Comparison of ENCODE assay signal across 17 mouse cellular contexts in the genomic region with DNA sequence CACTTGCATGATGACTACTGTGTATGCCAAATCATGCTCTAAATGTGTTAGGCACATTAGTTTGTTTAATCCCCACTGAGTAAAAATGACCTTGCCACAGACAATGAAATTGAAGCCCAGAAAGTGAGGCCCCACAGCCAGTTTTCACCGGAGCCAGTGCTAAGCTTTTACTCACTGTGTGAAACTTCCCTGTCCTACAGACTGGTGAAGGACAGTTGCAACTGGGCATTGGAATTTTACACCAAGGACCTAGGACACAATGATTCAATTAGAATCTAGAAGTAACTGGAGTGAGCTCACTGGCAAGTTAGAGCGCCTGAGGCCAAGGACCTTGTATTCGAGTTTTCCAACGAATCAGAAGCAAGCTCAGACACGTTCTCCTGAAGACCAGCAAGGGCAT.
DNase-seq lines count a peak whose midpoint lies in the region; ATAC-seq and TF ChIP-seq lines count a peak whose summit lies in the region.
"Had no signal": no experiment of that assay in that cellular context is flagged by ENCODE, and none has a peak within 500 bp of the region (broad histone marks: within the 10 kb centered on the region; RNA-seq: fewer than 3 reads in every experiment).

No protein-coding gene starts in this region.

- no peak overlapping the region for H3K9ac ChIP-seq in heart, embryonic 13.5 days
- H3K9ac ChIP-seq in heart, postnatal 0 days (replicated peaks; ENCODE audit: low read depth, low read length), result no peak overlapping the region
- H3K9ac ChIP-seq: embryonic facial prominence, embryonic 12.5 days; forebrain, embryonic 15.5 days; hindbrain, embryonic 13.5 days; kidney, embryonic 15.5 days had no signal

- peak; percentile 51 for DNase-seq in heart, adult 11 months
- DNase-seq in heart, adult 18-20 months, result no peak
- DNase-seq in heart, postnatal 10 days, result no peak
- DNase-seq in heart, postnatal 0 days (ENCODE audit: low spot score), result no peak
- DNase-seq in heart, adult 8-10 months (ENCODE audit: low spot score), result no peak
- DNase-seq: cerebellum, adult 11-12 months; cerebellum, adult 9-10 months; gastrocnemius, postnatal 36 days had no signal

- no peak overlapping the region for H3K4me2 ChIP-seq in heart, embryonic 13.5 days
- H3K4me2 ChIP-seq in heart, postnatal 0 days (ENCODE audit: low read depth, low read length), result no peak overlapping the region
- H3K4me2 ChIP-seq: embryonic facial prominence, embryonic 12.5 days; forebrain, embryonic 15.5 days; hindbrain, embryonic 13.5 days; kidney, embryonic 15.5 days had no signal

- TF ChIP-seq CTCF in heart, postnatal 0 days (IDR thresholded peaks at IDR 0.05; ENCODE audit: low read depth), result no peak

- H3K4me3 ChIP-seq in heart, embryonic 13.5 days, result no peak overlapping the region
- no peak overlapping the region for H3K4me3 ChIP-seq in heart, postnatal 0 days (ENCODE audit: low read depth, low read length)
- H3K4me3 ChIP-seq: embryonic facial prominence, embryonic 12.5 days; forebrain, embryonic 15.5 days; hindbrain, embryonic 13.5 days; kidney, embryonic 15.5 days had no signal

- H3K27ac ChIP-seq in heart, embryonic 13.5 days (replicated peaks), result peak overlapping the region; percentile 80
- peak overlapping the region; percentile 78 for H3K27ac ChIP-seq in heart, postnatal 0 days (ENCODE audit: low read depth)
- H3K27ac ChIP-seq: embryonic facial prominence, embryonic 12.5 days; forebrain, embryonic 15.5 days; hindbrain, embryonic 13.5 days; hindbrain, postnatal 0 days; kidney, embryonic 15.5 days had no signal

- no peaks in the 10 kb centered on the region for H3K36me3 ChIP-seq in heart, embryonic 13.5 days
- no peaks in the 10 kb centered on the region for H3K36me3 ChIP-seq in heart, postnatal 0 days (replicated peaks; ENCODE audit: control insufficient read depth, insufficient read depth, low read length)
- H3K36me3 ChIP-seq: embryonic facial prominence, embryonic 12.5 days; forebrain, embryonic 15.5 days; hindbrain, embryonic 13.5 days; kidney, embryonic 15.5 days had no signal

- peaks cover 38% of the 10 kb centered on the region for H3K4me1 ChIP-seq in heart, embryonic 13.5 days
- peaks cover 19% of the 10 kb centered on the region; the same call in 1 of the 2 replicates for H3K4me1 ChIP-seq in heart, postnatal 0 days (ENCODE audit: control insufficient read depth, insufficient read depth)
- H3K4me1 ChIP-seq: embryonic facial prominence, embryonic 12.5 days; kidney, embryonic 15.5 days had no signal

- ATAC-seq in heart, embryonic 13.5 days (ENCODE audit: extremely low read depth, insufficient number of reproducible peaks, low FRiP score, low TSS enrichment), result no peak
- ATAC-seq in heart, postnatal 0 days (ENCODE audit: insufficient read depth, low read depth), result no peak
- ATAC-seq: activated CD4-positive, CD25-positive, alpha-beta regulatory T cell, adult 4 months; forebrain, embryonic 15.5 days; hindbrain, postnatal 0 days; Patski had no signal

- H3K9me3 ChIP-seq in heart, embryonic 13.5 days, result no peaks in the 10 kb centered on the region
- no peaks in the 10 kb centered on the region for H3K9me3 ChIP-seq in heart, postnatal 0 days (replicated peaks; ENCODE audit: control insufficient read depth, low read length)
- H3K9me3 ChIP-seq: embryonic facial prominence, embryonic 12.5 days; forebrain, embryonic 15.5 days; hindbrain, embryonic 13.5 days; kidney, embryonic 15.5 days had no signal

- WGBS in heart, embryonic 13.5 days, result 74% methylated on average over 5 of the region's 5 CpGs
- WGBS in heart, postnatal 0 days, result 69% methylated on average over 5 of the region's 5 CpGs

- intact Hi-C loops in heart, postnatal 10 days (cut with DNase I), result no loop called here

- no peak for TF ChIP-seq EP300 in heart, postnatal 0 days (IDR thresholded peaks at IDR 0.05; ENCODE audit: low read depth)

- no peaks in the 10 kb centered on the region for H3K27me3 ChIP-seq in heart, embryonic 13.5 days (replicated peaks)
- H3K27me3 ChIP-seq in heart, postnatal 0 days (ENCODE audit: control insufficient read depth, insufficient read depth, low read length), result no peaks in the 10 kb centered on the region
- H3K27me3 ChIP-seq: CH12.LX; embryonic facial prominence, embryonic 12.5 days; forebrain, embryonic 15.5 days; hindbrain, embryonic 13.5 days; kidney, embryonic 15.5 days; Patski had no signal
